Mouse (Mus musculus) midbrain, embryonic 16.5 days (tissue): ENCODE measurements around the gene Ppp1r15a. TPM values are rescaled to one million over a fixed set of nuclear protein-coding genes. Genes with fewer than 3 reads are reported as not detected.
"Not testable (repeated sequence)": the region's sequence is repeated elsewhere in the genome, so short reads cannot be mapped to it uniquely, and the experiment has no call there.

Experiments used
- ATAC-seq: fragments of 200-750 bp; cut with Nextera tagmentation; 2 replicates; pipeline ENCODE4 v1.8.0; 2017; ENCODE audit warnings: moderate TSS enrichment
- H3K27ac ChIP-seq: fragments of 300-500 bp; sonication (generic); 2 replicates; pipeline ENCODE4 v1.5.1; 2014; ENCODE audit warnings: mild to moderate bottlenecking, low read length, mixed read lengths
- H3K27me3 ChIP-seq: fragments of 300-500 bp; sonication (generic); 2 replicates; pipeline ENCODE4 v1.6.1; 2014; ENCODE audit warnings: low read depth, low read length, mixed read lengths; ENCODE audit not compliant: control insufficient read depth, insufficient read depth
- H3K36me3 ChIP-seq: fragments of 300-500 bp; sonication (generic); 2 replicates; pipeline ENCODE4 v1.6.1; 2014; ENCODE audit warnings: mild to moderate bottlenecking, low read length, moderate library complexity, mixed read lengths; ENCODE audit not compliant: control insufficient read depth, insufficient read depth
- H3K4me1 ChIP-seq: fragments of 300-500 bp; sonication (generic); 2 replicates; pipeline ENCODE4 v1.6.1; 2014; ENCODE audit warnings: mild to moderate bottlenecking, low read length, mixed read lengths; ENCODE audit not compliant: control insufficient read depth, insufficient read depth
- H3K4me2 ChIP-seq: fragments of 300-500 bp; sonication (generic); 2 replicates; pipeline ENCODE4 v1.6.1; 2014; ENCODE audit warnings: mild to moderate bottlenecking, low read length, mixed read lengths
- H3K4me3 ChIP-seq: fragments of 300-500 bp; sonication (generic); 2 replicates; pipeline ENCODE4 v1.5.1; 2014; ENCODE audit warnings: low read depth, mild to moderate bottlenecking, low read length, moderate library complexity, mixed read lengths
- H3K9ac ChIP-seq: fragments of 300-500 bp; sonication (generic); 2 replicates; pipeline ENCODE4 v1.6.1; 2014; ENCODE audit warnings: low read depth, low read length, mixed read lengths
- H3K9me3 ChIP-seq: fragments of 300-500 bp; sonication (generic); replicated peaks from 2 replicates; pipeline ENCODE4 v1.6.1; 2014; ENCODE audit warnings: mild to moderate bottlenecking, low read length, mixed read lengths; ENCODE audit not compliant: control insufficient read depth, poor library complexity, severe bottlenecking
- WGBS: fragments of 180-500 bp; shearing (Covaris S2); extraction: QIAGEN DNeasy Blood & Tissue Kit; methylation state at CpG from one replicate; pipeline ENCODE4 v1.1.7; 2014; 5-methylcytosine and 5-hydroxymethylcytosine counted together
- polyA plus RNA-seq: library from polyadenylated mRNA; unstranded; fragments of >200 nt; fragmentation: Nextera tagmentation; extraction: Ambion mirVana; gene quantifications from 2 replicates; pipeline ENCODE4 v1.2.1, GENCODE M21; 2015

Gene Ppp1r15a
- polyA plus RNA-seq, 1 experiment from 2014 or later, result 13.9 TPM

DNA sequence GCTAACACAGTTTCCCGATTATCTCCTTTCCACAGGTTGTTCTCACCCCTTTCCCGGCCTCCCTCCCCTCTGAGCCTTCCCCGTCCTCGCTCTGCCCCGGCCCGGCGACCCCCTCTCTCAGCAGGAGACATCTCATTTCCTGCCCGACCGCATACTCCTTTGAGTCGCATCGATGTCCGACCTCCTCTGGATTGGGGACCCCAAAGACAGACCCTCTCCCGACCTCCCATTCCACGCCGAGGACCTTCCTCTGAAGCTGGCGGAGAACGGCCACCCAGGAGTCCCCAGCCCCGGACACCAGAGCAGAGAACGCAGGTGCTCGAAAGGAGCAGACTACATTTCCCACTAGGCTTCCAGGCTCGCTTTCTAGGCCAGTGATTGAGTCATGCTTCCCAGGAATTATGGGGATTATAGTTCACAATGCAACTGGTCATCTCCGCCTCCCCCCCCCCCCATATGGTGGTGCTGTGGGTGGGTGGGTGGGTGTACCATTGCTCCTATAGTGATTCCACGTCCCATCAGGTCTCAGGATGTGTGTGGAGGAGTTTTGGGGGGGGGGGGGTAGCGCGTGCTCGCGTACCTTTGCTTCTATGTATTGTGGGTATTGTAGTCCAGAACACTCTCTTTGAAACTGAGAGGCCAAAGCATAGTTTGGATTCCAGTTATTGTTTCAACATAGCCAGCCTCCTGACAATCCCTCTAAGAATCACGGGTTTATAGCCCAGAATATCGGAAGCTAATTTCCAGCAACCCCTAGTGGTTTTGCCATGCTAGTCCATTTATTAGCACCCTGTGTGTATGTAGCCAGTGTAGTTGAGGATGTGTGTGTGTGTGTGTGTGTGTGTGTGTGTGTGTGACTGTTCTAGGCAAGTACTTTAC is 12.3 kb upstream of the Ppp1r15a start:
- Histone ChIP-seq H3K4me3 (peak overlapping the region; percentile 55), H3K27me3 (no peaks in the 10 kb centered on the region), H3K36me3 (no peaks in the 10 kb centered on the region), H3K27ac (peak overlapping the region; percentile 74), H3K9ac (peak overlapping the region; percentile 82), H3K4me1 (peaks cover 6% of the 10 kb centered on the region; the same call in 1 of the 2 replicates), H3K9me3 (no peaks in the 10 kb centered on the region), H3K4me2 (peak overlapping the region; percentile 78)
- under 1% methylated on average over 28 of the region's 29 CpGs for WGBS
- ATAC-seq, result peak; percentile 92

DNA sequence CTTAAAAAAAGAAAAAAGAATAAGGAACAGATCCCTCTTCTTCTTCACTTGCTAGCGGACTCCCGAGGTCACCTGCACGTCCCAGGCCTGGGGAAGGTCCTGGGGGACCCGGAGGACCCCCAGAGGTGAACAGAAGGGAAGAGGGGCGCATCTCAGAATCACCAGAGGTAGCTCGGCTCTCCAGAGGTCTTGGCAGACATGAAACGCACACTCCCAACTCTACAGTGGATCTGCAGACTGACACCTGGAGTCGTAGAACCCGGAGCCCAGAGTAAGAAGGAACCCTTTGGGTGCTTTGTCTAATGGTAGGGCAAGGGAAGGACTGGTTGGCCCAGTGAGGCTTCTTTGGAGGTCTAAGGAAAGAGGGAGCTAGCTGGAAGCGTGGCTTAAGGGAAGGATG is 11.5 kb upstream of the Ppp1r15a start:
- 82% methylated on average over 10 of the region's 10 CpGs for WGBS
- no peak for ATAC-seq
- peak overlapping the region; percentile 74 for H3K27ac ChIP-seq
- H3K9ac ChIP-seq, result peak overlapping the region; percentile 82
- H3K4me2 ChIP-seq, result peak overlapping the region; percentile 78
- no peaks in the 10 kb centered on the region for H3K36me3 ChIP-seq
- H3K9me3 ChIP-seq, result no peaks in the 10 kb centered on the region
- no peaks in the 10 kb centered on the region for H3K27me3 ChIP-seq
- peak overlapping the region; percentile 55 for H3K4me3 ChIP-seq
- H3K4me1 ChIP-seq, result peaks cover 6% of the 10 kb centered on the region; the same call in 1 of the 2 replicates

DNA sequence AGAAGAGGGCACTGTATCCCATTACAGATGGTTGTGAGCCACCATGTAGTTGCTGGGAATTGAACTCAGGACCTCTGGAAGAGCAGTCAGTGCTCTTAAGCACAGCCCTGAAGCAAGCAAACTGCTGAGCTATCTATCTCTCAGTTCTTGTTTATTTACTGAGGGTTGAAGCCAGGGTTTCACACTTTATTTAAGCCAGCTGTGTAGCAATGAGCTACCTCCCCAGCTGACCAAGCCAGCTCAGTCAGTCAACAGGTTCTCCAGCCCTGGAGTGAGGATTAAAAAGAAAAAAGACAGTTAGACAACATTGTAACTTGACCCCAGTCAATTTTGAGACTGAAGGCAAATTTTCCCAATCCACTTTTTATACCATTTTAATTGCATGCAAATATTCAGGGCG is 9.6 kb upstream of the Ppp1r15a start:
- ATAC-seq, result no peak
- no peaks in the 10 kb centered on the region for H3K27me3 ChIP-seq
- WGBS, result 92% methylated on average over 1 of the region's 1 CpGs

DNA sequence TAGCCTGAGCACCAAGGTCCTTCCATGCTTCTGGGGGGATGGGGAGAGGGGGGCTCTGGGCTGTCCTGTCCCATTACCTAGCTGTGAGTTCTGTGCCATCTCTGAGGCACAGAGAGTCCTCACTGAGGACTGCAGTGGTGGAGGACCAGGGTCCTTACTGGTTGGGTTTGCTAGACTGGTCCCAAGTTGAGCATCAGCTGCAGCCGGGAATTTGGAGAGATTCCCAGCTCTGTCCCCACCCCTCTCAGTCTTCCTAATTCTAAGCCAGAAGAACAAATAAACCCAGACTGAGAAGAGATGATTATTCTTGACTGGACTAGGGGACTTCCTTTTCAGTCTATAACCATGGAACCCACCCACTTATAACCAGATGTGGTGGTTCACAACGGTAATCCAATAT is 4.6 kb upstream of the Ppp1r15a start:
- 79% methylated on average over 2 of the region's 2 CpGs for WGBS
- H3K36me3 ChIP-seq, result no peaks in the 10 kb centered on the region
- H3K4me1 ChIP-seq, result peaks cover under 1% of the 10 kb centered on the region; the same call in 1 of the 2 replicates
- 0 out of 2 replicates have a peak, but pooled peaks cover 2% of the 10 kb centered on the region for H3K27me3 ChIP-seq
- H3K4me3 ChIP-seq, result no peak overlapping the region
- no peak overlapping the region for H3K27ac ChIP-seq
- ATAC-seq, result no peak
- no peak overlapping the region for H3K4me2 ChIP-seq
- H3K9ac ChIP-seq, result no peak overlapping the region
- H3K9me3 ChIP-seq, result no peaks in the 10 kb centered on the region

More for the DNA sequence above, 9.6 kb upstream of the Ppp1r15a start:
- Histone ChIP-seq H3K27ac (no peak overlapping the region), H3K9ac (no peak overlapping the region), H3K4me1 (peaks cover 6% of the 10 kb centered on the region; the same call in 1 of the 2 replicates), H3K4me3 (no peak overlapping the region), H3K36me3 (no peaks in the 10 kb centered on the region), H3K4me2 (no peak overlapping the region), H3K9me3 (no peaks in the 10 kb centered on the region)

DNA sequence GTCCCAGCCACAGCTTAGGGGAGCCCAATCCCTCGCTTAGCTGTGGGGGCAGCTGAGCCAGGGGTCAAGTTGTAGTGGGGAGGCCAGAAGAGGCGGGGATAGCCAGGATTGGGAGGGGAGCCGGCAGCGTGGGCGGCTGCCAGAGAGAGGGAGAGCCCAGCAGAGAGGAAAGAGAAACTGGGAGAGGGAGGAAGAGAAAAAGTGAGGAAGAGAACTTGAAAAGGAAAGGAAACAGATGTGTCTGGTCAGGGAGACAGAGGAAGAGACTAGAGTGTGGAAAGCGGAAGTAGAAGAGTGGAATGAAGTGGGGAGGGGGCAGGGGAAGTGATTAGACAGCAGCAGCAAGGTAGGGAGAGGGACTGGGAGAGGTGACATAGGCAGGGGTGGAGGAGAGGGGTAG is 3.4 kb upstream of the Ppp1r15a start:
- Histone ChIP-seq H3K4me2 (no peak overlapping the region), H3K9ac (no peak overlapping the region), H3K4me1 (peaks cover 11% of the 10 kb centered on the region), H3K27ac (no peak overlapping the region), H3K36me3 (no peaks in the 10 kb centered on the region), H3K9me3 (no peaks in the 10 kb centered on the region), H3K4me3 (no peak overlapping the region), H3K27me3 (0 out of 2 replicates have a peak, but pooled peaks cover 2% of the 10 kb centered on the region)
- no peak for ATAC-seq
- WGBS, result 26% methylated on average over 6 of the region's 6 CpGs

DNA sequence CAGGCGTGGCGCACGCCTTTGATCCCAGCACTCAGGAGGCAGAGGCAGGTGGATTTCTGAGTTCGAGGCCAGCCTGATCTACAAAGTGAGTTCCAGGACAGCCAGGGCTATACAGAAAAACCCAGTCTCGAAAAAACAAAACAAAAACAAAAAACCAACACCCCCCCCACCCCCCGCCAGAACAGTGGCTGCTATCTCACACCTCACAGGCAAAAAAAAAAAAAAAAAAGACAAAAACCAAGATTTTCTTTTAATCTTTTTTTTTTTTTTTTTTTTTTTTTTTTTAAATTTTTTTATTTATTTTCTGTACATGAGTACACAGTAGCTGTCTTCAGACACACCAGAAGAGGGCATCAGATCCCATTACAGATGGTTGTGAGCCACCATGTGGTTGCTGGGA is 1.1 kb upstream of the Ppp1r15a start:
- not testable (repeated sequence) for ATAC-seq, H3K27me3 ChIP-seq, H3K4me2 ChIP-seq, H3K9me3 ChIP-seq, H3K36me3 ChIP-seq, H3K4me3 ChIP-seq, H3K9ac ChIP-seq, H3K27ac ChIP-seq
- peaks cover 11% of the 10 kb centered on the region for H3K4me1 ChIP-seq
- WGBS, result 96% methylated on average over 6 of the region's 6 CpGs

DNA sequence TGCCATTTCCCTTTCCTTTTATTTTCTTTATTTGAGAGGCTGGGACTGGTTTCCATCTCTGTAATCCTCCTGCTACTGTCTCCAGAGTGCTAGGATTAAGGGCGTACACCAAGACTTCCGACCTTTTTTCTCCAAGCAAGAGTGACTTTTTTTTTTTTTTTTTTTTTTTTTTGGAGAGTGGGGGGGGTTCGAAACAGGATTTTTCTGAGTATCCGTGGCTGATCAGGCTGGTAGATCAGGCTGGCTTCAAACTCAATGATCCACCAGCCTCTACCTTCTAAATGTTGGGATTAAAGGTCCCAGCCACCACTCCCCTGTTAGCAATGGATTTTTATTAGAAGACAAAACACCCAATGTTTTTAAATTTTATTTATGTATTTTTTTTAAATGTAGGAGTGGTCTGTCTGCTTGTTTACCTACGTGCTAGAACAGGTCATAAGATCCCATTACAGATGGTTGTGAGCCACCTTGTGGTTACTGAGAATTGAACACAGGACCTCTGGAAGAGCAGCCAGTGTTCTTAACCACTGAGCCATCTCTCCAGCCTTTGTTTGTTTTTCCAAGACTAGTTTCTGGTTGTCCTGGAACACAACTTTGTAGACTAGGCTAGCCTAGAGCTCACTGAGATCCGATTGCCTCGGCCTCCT is 529 bp upstream of the Ppp1r15a start:
- peak overlapping the region; percentile 78 for H3K9ac ChIP-seq
- no peaks in the 10 kb centered on the region for H3K9me3 ChIP-seq
- H3K36me3 ChIP-seq, result no peaks in the 10 kb centered on the region
- H3K4me1 ChIP-seq, result peaks cover 11% of the 10 kb centered on the region
- H3K27ac ChIP-seq, result peak overlapping the region; percentile 66; the same call in 1 of the 2 replicates
- WGBS, result 27% methylated on average over 7 of the region's 7 CpGs
- H3K4me2 ChIP-seq, result peak overlapping the region; percentile 84
- 0 out of 2 replicates have a peak, but pooled peaks cover 2% of the 10 kb centered on the region for H3K27me3 ChIP-seq
- no peak for ATAC-seq
- H3K4me3 ChIP-seq, result peak overlapping the region; percentile 66

DNA sequence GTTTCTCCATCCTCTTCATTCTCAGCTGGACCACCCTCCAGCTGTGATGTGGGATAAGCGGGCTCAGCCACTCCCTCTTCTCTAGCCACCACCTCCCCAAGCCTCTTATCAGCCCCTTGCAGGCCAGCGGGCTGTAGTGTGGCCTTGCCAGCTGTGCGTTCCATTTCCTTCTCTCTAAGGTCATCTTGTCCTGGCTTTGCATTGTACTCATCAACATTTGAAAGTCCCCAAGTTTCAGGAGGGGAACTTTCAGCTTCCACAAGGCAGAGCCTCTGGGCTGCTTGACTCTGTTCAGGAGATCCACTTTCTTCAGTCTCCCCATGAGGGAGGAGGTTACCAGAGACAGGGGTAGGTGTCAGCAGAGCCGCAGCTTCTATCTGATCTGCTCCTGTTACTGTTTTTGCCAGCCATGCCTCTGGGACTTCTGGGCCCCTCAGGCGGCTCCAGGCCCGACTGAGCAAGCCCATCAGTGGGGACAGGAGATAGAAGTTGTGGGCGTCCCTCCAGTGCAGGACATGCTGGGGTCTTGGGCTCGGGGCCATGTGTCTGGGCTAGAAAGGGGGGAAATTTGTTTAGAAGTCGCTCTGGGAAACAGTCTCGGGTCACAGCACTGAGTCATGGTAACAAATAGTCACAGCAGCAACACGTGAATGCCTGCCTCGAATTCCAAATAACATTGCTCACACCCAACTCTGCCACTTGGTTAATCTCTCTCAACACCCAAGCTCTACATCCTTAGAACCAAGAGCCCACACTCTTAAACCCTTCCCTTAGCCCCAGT is 1.0 kb downstream of the Ppp1r15a start:
- Histone ChIP-seq H3K36me3 (no peaks in the 10 kb centered on the region), H3K4me2 (peak overlapping the region; percentile 84), H3K27me3 (no peaks in the 10 kb centered on the region), H3K4me3 (peak overlapping the region; percentile 66), H3K27ac (peak overlapping the region; percentile 66), H3K9me3 (no peaks in the 10 kb centered on the region), H3K9ac (peak overlapping the region; percentile 78), H3K4me1 (peaks cover 13% of the 10 kb centered on the region)
- 29% methylated on average over 12 of the region's 12 CpGs for WGBS
- peak; percentile 7; the same call in 1 of the 2 replicates for ATAC-seq
